Mouse (Mus musculus) fat pad, adult 2 months (tissue): ENCODE measurements at regions not wholly inside any gene's neighbourhood (a gene's known extent, or its start where the extent isn't known, plus 50 kb on each side); places are given as distances from the start of the nearest gene placed in this dataset.

Source experiments
- DNase-seq: peaks from one replicate; pipeline ENCODE4 v3.0.0-alpha.2; 2011; ENCODE audit warnings: low read depth, low spot score; ENCODE audit errors: extremely low read depth

DNA sequence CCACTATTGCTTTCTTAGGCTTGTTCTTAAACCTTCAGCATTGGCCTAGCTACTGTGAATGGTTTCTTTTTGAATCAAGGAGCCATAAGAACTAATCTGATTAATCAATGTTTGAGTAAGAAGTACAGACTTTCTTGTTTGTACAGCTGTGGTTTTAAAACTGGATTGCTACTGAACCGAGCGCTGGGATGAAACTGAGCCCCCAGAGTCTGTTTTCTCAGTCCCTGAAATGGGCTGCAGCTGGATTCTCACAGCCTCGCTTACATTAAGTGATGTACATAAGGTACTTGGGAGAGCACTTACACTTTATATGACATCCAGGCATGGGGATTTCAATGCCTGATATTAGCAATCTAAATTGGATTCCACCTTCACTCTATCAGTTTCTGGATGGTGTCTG lies 474.5 kb downstream of the Bckdhb start:
- DNase-seq = no peak

DNA sequence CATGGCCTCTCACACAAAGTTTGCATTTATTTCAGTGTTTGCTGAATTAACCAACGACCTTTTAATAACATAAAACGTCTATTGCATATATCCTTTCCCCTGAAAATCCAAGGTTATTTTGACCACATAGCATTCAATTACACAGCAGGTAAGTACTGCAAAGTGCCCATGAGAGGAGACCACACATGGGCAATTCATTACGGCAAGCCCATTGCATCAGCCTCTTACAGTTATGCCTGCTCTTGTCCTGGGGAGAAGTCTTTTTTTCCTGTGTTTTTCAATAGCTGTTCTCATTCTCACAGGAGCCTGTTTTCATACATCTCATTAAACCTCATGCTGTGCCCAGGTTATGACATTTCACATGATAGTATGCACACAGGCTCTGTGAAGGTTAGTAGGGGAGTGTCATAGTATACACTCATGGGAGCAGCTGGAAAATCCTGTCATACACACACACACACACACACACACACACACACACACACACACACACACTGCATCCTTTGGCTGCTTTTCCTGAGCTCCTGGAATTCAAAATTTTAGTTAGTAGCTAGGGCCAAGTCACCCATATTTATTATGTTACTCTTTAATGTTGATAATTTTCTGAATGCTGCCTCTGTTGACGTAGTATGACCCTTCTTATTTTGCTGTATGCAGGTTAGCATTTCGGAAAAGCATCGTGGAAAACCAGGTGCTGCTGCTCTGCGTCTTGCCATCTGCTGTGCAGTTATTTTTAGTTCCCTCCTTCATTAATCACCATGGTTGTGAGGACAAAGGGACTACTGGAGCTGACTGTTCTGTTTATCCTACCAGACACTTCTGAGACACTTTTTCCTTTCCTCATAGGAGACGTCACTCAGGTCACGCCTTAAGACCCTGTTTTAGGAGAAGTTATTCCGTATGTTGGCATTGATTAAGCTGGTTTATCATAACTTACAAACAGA lies 483.6 kb downstream of the Bckdhb start:
- no peak for DNase-seq
